Mouse (Mus musculus) forebrain, embryonic 14.5 days (tissue): ENCODE results near the gene Kdelr2. TPM values are rescaled to one million over a fixed set of nuclear protein-coding genes. Genes with fewer than 3 reads are reported as not detected.

Experiments
- ATAC-seq: fragments of 200-750 bp; cut with Nextera tagmentation; 2 replicates; pipeline ENCODE4 v1.8.0; 2017; ENCODE audit warnings: mild to moderate bottlenecking, moderate library complexity
- DNase-seq: peaks from one replicate; pipeline ENCODE4 v3.0.0-alpha.2; 2015; ENCODE audit warnings: low spot score
- H3K27ac ChIP-seq: fragments of 300-500 bp; sonication (generic); 2 replicates; pipeline ENCODE4 v1.5.1; 2014; ENCODE audit warnings: low read depth, mild to moderate bottlenecking, control low read depth, low read length, moderate library complexity
- H3K27me3 ChIP-seq: fragments of 300-500 bp; sonication (generic); replicated peaks from 2 replicates; pipeline ENCODE4 v1.6.1; 2014; ENCODE audit warnings: low read length, control low read depth, mixed read lengths; ENCODE audit not compliant: control insufficient read depth, insufficient read depth
- H3K36me3 ChIP-seq: fragments of 300-500 bp; sonication (generic); 2 replicates; pipeline ENCODE4 v1.6.1; 2014; ENCODE audit warnings: low read length, control low read depth; ENCODE audit not compliant: control insufficient read depth, insufficient read depth
- H3K4me1 ChIP-seq: fragments of 300-500 bp; sonication (generic); 2 replicates; pipeline ENCODE4 v1.6.1; 2014; ENCODE audit warnings: antibody characterized with exemption, low read length, control low read depth; ENCODE audit not compliant: control insufficient read depth, insufficient read depth
- H3K4me2 ChIP-seq: fragments of 300-500 bp; sonication (generic); 2 replicates; pipeline ENCODE4 v1.6.1; 2014; ENCODE audit warnings: mild to moderate bottlenecking, control low read depth, low read length
- H3K4me3 ChIP-seq: fragments of 300-500 bp; sonication (generic); 2 replicates; pipeline ENCODE4 v1.5.1; 2014; ENCODE audit warnings: low read depth, low read length, control low read depth
- H3K9ac ChIP-seq: fragments of 300-500 bp; sonication (generic); 2 replicates; pipeline ENCODE4 v1.6.1; 2014; ENCODE audit warnings: mild to moderate bottlenecking, low read length, control low read depth, moderate library complexity
- H3K9me3 ChIP-seq: fragments of 300-500 bp; sonication (generic); replicated peaks from 2 replicates; pipeline ENCODE4 v1.6.1; 2016; ENCODE audit warnings: low read length, control low read depth, mixed read lengths; ENCODE audit not compliant: control insufficient read depth
- WGBS: fragments of 180-500 bp; shearing (Covaris S2); extraction: QIAGEN DNeasy Blood & Tissue Kit; methylation state at CpG from one replicate; pipeline ENCODE4 v1.1.7; 2014; 5-methylcytosine and 5-hydroxymethylcytosine counted together
- polyA plus RNA-seq: library from polyadenylated mRNA; unstranded; fragments of >200 nt; fragmentation: Nextera tagmentation; extraction: Ambion mirVana; gene quantifications from 2 replicates; pipeline ENCODE4 v1.2.1, GENCODE M21; 2014

Gene Kdelr2
- 137 and 144 TPM in 2 replicates for polyA plus RNA-seq

- Histone ChIP-seq H3K27me3 (no peaks in the 10 kb centered on the region), H3K9ac (peak within 1 kb of the TSS; percentile 93), H3K4me1 (peaks cover 6% of the 10 kb centered on the region), H3K4me2 (peak within 1 kb of the TSS; percentile 84), H3K9me3 (no peaks in the 10 kb centered on the region), H3K4me3 (peak within 1 kb of the TSS; percentile 90), H3K27ac (peak within 1 kb of the TSS; percentile 55; the same call in 1 of the 2 replicates), H3K36me3 (peaks cover 16% of the 10 kb centered on the region; the same call in 1 of the 2 replicates)
- WGBS = under 1% methylated on average over 61 of the region's 72 CpGs
- peak; percentile 94 for DNase-seq
- ATAC-seq = peak; percentile 98
Observed at GRCm38 (mm10) chr5:143403221-143404147, at the start of gene Kdelr2. Kdelr2 (plus strand) TSS chr5:143403838.

GRCm38 (mm10) chr5:143356017-143356416 is 47.6 kb upstream of the Kdelr2 start:
- Histone ChIP-seq H3K4me1 (no peaks in the 10 kb centered on the region; the same call in 1 of the 2 replicates), H3K9me3 (0 out of 2 replicates have a peak, but pooled peaks cover 5% of the 10 kb centered on the region), H3K9ac (no peak overlapping the region), H3K4me2 (no peak overlapping the region), H3K36me3 (no peaks in the 10 kb centered on the region), H3K27me3 (0 out of 2 replicates have a peak, but pooled peaks cover 6% of the 10 kb centered on the region), H3K27ac (no peak overlapping the region), H3K4me3 (no peak overlapping the region)
- 33% methylated on average over 5 of the region's 5 CpGs for WGBS
- ATAC-seq (no peak), DNase-seq (no peak)

- WGBS = 17% methylated on average over 17 of the region's 17 CpGs
- no peaks in the 10 kb centered on the region; the same call in 1 of the 2 replicates for H3K4me1 ChIP-seq
- H3K27ac ChIP-seq = no peak within 1 kb of the TSS
- H3K27me3 ChIP-seq = 0 out of 2 replicates have a peak, but pooled peaks cover 6% of the 10 kb centered on the region
- 0 out of 2 replicates have a peak, but pooled peaks cover 5% of the 10 kb centered on the region for H3K9me3 ChIP-seq
- ATAC-seq (no peak), DNase-seq (no peak)
- H3K4me3 ChIP-seq = peak within 1 kb of the TSS; percentile 10; the same call in 1 of the 2 replicates
- H3K9ac ChIP-seq = peak within 1 kb of the TSS; percentile 41
- H3K4me2 ChIP-seq = peak within 1 kb of the TSS; percentile 38
- no peaks in the 10 kb centered on the region for H3K36me3 ChIP-seq
Observed at GRCm38 (mm10) chr5:143356686-143357388, 46.8 kb upstream of the Kdelr2 start, which contains the start of gene Grid2ip. Grid2ip (plus strand) TSS chr5:143357338.

- DNase-seq (no peak), ATAC-seq (peak; percentile 45; the same call in 1 of the 2 replicates)
- 0 out of 2 replicates have a peak, but pooled peaks cover 2% of the 10 kb centered on the region for H3K9me3 ChIP-seq
- WGBS = 5% methylated on average over 28 of the region's 28 CpGs
- peak overlapping the region; percentile 38 for H3K4me2 ChIP-seq
- H3K27me3 ChIP-seq = 0 out of 2 replicates have a peak, but pooled peaks cover 6% of the 10 kb centered on the region
- peak overlapping the region; percentile 10; the same call in 1 of the 2 replicates for H3K4me3 ChIP-seq
- no peaks in the 10 kb centered on the region; the same call in 1 of the 2 replicates for H3K4me1 ChIP-seq
- H3K9ac ChIP-seq = peak overlapping the region; percentile 41
- no peak overlapping the region for H3K27ac ChIP-seq
- H3K36me3 ChIP-seq = no peaks in the 10 kb centered on the region
Observed at GRCm38 (mm10) chr5:143357564-143357963, 46.1 kb upstream of the Kdelr2 start.

- 0 out of 2 replicates have a peak, but pooled peaks cover 6% of the 10 kb centered on the region for H3K27me3 ChIP-seq
- no peak for DNase-seq
- H3K4me1 ChIP-seq = peaks cover 3% of the 10 kb centered on the region; the same call in 1 of the 2 replicates
- no peak overlapping the region for H3K9ac ChIP-seq
- H3K36me3 ChIP-seq = no peaks in the 10 kb centered on the region
- no peaks in the 10 kb centered on the region for H3K9me3 ChIP-seq
- H3K4me2 ChIP-seq = no peak overlapping the region
- H3K4me3 ChIP-seq = no peak overlapping the region
- no peak overlapping the region for H3K27ac ChIP-seq
- 33% methylated on average over 7 of the region's 7 CpGs for WGBS
- ATAC-seq = no peak
Observed at GRCm38 (mm10) chr5:143359263-143359662, 44.4 kb upstream of the Kdelr2 start.

- no peak overlapping the region for H3K4me3 ChIP-seq
- H3K4me1 ChIP-seq = peaks cover 5% of the 10 kb centered on the region; the same call in 1 of the 2 replicates
- no peak for DNase-seq
- H3K9ac ChIP-seq = no peak overlapping the region
- 64% methylated on average over 5 of the region's 5 CpGs for WGBS
- no peak overlapping the region for H3K4me2 ChIP-seq
- no peaks in the 10 kb centered on the region for H3K9me3 ChIP-seq
- H3K27me3 ChIP-seq = 0 out of 2 replicates have a peak, but pooled peaks cover 6% of the 10 kb centered on the region
- H3K36me3 ChIP-seq = no peaks in the 10 kb centered on the region
- no peak for ATAC-seq
- H3K27ac ChIP-seq = no peak overlapping the region
Observed at GRCm38 (mm10) chr5:143360000-143360399, 43.6 kb upstream of the Kdelr2 start.

- Histone ChIP-seq H3K4me2 (no peak overlapping the region), H3K4me1 (peaks cover 5% of the 10 kb centered on the region; the same call in 1 of the 2 replicates), H3K27me3 (0 out of 2 replicates have a peak, but pooled peaks cover 10% of the 10 kb centered on the region), H3K4me3 (no peak overlapping the region), H3K27ac (no peak overlapping the region), H3K9ac (no peak overlapping the region), H3K36me3 (no peaks in the 10 kb centered on the region), H3K9me3 (no peaks in the 10 kb centered on the region)
- 3% methylated on average over 7 of the region's 7 CpGs for WGBS
- DNase-seq (peak; percentile 60), ATAC-seq (peak; percentile 21)
Observed at GRCm38 (mm10) chr5:143361428-143361827, 42.2 kb upstream of the Kdelr2 start.
